Mouse (Mus musculus): ENCODE measurements around the gene Cntnap2.

Cntnap2 gene

DNA sequence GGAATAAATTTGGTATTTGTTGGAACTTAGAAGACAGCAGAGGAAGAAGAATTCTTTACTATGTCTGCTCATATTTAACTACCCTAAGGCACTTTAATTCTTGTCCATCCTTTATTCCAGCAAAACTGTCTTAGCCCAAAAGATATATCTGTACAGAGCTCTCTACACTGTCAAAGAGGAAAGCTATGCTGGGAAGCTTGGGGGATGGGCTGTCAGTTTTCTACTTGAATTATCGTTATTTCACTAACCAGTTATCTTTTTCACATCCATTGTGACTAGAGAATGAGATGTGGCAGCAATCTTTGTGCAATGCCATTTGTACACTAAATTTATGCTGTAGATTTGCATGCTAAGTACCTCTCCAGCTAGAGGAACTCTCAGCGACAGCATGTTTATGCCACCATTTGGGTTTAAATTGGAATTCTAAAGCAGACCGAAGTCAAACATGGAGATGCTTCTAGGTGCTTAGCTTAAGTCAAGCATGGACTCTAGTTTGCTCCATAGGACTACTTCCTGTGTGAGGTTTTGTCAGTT is 268.9 kb downstream of the Cntnap2 start:
- DNase-seq (ENCODE audit: low read depth, low spot score) = no peak

DNA sequence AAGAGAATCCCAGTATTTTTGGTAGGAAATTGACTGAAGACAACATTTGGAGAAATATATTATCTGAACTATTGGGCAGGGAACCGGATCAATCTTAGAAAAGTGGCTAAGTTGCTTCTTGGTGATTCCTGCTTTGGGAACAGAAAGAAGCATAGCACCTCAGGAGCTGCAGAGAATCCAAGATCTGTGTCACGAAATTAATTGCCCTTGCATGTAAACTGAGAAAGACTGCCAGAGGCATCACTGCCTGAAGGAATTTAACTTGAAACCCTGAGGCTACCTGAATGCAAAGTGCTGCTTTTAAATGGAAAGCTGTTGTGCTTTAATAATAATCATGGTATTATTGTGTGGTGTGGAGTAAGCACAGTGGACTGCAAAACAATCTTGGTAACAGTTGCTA is 286.2 kb downstream of the Cntnap2 start:
- DNase-seq (ENCODE audit: low read depth, low spot score) = no peak

DNA sequence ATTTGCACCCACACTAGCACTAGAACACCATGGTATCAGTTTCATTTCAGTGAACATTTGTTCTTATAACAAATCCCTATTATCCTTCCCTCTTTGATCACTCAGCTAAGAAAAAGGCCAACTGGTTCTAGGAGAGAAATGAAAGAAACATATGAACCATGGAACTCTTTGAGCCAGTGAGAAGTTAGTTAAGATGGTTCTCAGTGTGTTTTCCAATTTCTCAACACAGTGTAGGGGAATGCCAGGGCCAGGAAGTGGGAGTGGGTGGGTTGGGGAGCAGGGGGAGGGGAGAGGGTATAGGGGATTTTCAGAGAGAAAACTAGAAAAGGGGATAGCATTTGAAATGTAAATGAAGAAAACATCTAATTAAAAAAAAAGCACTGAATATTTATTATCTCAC is 286.8 kb downstream of the Cntnap2 start:
- no peak for DNase-seq (ENCODE audit: low read depth, low spot score)

DNA sequence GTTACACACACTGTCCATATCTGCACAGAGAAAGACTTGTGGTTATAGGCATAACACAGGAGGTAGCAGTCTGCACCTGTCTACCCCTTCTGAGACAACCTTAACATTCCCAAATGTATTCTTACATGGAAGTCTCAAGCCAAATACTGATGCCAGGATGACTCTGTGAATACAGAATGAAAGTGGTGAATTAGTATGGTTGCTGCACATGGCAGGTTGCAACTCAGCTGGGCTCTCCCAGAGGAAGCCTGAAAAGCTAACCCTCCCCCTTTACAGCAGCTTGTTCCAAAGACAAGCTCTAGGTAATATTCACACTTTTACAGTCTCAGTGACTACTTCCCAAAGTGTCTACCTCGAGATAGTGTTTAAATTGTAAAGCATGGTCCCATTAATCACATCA is 307.3 kb downstream of the Cntnap2 start:
- DNase-seq (ENCODE audit: low read depth, low spot score) = no peak

DNA sequence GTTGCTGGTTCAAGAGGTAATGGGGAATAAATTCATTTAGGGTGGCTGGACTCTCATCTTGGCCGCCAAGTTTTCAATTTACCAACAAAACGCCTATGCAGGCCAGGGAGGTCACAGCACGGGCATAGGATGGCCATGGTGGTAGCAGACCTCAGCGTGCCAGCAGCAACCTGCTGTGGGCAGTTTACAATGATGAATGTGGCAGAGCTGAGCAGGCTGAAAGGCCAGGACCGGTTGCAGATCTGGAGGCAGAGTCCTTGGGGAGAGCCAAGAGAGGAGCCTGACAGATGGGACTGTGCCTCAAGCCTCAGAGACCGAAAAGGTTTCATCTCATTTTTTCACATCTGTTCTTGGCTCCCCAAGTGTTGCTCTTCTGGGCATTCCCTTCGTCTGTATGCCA is 322.0 kb downstream of the Cntnap2 start:
- DNase-seq (ENCODE audit: low read depth, low spot score) = no peak

DNA sequence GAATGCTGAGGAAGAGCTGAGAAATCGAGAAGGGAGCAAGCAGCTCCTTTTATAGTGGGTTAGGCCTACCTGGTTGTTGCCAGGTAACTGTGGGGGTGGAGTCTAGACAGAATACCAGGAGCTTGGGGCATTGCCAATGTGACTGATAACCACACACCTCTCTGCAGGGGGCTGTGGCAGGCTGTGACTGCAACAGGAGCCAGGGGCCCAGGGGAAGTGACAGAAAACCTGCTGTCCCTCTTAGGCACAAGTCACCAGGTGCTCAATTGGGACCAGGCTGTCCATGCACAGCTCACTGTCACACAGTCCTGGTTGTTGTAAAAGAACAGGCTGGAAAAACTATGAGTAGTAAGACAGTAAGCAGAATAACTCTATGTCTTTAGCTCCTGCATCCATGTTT is 329.9 kb downstream of the Cntnap2 start:
- DNase-seq (ENCODE audit: low read depth, low spot score) = no peak

DNA sequence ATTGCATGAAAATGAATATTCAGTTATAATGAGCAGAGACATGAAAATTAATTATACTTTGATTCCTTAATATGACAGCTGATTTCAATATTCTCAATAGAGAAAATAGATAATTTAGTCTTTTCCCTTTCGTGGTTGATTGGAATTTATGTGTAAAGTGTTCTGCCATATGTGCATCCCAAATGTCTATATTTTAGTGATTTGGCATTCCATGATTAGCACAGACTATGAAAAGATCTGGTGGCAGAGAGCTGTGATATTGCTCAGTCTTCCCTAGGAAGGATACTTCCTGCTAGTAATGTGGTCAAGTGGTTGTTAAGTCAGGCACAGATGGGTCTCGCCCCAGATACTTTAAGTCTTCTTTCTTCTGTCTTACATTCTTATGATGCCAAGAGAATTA is 354.5 kb downstream of the Cntnap2 start:
- DNase-seq (ENCODE audit: low read depth, low spot score) = no peak

DNA sequence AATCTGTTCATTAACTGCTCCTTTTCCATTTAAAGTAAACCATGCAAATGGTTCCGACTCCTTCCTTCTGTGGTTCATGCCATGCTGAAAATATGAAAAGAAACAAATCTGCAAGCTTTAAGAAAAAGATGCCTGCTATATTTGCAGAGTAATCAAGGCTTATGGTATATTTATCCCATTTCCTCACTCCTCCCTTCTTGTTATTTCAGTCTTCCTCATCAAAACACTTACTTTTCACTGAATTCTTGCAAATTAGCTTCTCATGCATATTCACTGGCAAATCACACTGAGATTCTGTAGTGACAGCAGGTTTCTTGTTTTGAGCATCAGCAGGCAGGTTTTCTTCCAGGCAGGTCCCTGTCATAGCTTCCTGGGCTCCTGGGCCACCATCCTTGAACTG is 396.3 kb downstream of the Cntnap2 start:
- DNase-seq (ENCODE audit: low read depth, low spot score) = no peak

DNA sequence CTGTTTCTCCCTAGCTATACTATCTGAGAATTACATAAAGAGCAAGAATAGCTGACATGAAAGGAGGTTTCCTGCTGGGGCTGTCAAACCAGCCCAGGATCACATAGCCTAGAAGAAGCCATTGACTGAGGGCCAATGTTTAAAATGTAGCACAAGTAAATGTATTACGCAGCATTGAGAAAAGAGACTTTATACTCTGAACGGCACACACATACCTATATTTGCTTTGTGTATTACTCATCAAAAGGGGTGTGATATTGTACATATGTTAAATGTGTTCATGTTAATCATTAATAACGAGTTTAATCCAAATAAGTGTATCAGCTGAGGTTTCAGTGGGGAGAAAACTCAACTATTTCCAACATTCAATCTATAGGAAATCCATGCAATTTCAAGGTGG is 459.1 kb downstream of the Cntnap2 start:
- DNase-seq (ENCODE audit: low read depth, low spot score) = no peak

DNA sequence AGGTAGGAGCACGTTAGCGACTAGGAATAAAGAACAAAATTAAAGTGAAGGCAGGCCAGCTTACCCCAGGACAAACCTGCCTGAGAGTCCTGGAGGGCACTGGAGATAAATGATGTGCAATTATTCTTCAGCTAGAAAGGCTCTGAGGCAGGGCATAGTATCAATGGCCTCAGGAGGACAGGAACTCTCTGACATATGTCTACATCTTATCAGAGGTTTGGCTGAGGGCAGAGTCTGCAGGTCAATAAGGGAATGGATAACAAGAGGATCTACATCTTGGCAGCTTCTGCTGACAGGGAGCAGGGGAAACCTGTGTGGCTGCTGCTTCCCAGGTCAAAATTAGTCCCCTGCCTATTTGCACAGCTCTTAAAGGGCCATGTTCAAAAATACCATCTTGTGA is 477.8 kb downstream of the Cntnap2 start:
- no peak for DNase-seq (ENCODE audit: low read depth, low spot score)

DNA sequence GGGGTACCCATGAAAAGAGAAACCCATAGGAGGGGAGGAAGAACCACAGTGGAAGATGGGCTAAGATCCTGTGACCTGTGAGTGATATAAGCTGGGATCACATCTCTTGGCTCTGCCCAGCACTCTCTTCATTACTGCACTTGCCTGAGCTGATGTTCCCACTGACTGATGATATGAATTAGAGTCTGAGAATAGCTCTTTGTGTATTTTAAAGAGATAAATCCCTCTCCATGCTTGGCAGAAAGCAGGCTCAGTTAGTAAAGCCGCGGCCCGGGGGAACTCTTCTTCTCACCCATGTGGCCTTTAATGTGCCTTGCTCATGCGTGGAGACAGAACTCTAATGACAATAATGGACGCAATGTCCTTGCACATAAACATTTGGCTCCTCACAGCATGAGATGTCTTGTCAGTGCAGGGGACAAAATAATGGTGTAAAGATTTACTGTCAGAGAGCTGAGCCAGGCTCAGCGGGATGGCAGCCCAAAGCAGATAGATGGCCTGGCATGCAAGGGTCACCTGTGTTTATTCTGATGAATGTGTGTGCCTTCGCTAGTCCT is 485.2 kb downstream of the Cntnap2 start:
- no peak for DNase-seq (ENCODE audit: low read depth, low spot score)

DNA sequence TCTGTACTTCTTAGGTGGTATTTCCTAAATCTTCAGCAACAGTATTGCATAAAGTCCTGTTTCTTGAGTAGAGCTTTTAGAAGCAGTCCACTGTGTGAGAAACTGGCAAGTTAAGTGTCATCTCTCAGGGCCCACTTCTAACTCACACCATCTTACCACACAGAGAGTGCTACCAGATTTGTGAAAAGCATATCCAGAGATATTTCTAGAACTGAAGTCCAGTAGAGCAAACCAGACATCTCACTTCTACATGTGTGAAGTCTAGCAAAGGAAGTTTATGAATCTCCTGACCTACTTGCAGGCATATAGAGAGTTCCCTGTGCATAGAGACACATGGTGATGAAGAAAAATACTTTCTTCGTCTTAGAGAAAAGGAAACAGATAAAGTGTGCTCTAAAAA is 500.6 kb downstream of the Cntnap2 start:
- no peak for DNase-seq (ENCODE audit: low read depth, low spot score)

DNA sequence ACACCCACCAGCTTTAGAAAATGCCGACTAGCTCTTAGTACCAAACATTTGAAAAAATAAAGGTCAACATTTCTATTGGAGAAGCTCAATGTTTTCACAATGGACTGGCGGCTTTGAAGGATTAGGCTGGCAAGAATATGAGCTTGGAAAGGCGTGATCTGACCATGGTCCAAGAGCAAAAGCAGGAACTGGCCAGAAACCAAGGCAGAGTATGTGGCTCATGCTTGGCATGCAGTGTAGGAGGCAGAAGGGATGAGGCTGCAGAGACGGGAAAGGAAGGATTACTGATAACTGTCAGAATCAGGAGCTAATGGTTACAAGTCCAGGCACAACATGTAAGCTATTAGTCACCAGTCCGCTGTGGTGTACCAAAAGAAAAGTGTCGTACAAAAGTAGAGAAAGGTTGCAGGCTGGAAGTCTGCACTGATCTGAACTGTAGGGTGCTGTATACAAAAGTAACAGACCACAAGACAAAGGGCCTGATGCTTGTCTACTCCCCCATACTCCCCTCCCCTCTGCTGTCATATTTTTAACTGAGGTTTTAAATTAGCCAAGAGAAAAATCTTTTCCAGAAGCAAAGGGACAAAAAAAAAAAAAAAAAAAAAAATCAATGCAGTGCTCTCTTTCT is 525.4 kb downstream of the Cntnap2 start:
- no peak for DNase-seq (ENCODE audit: low read depth, low spot score)

DNA sequence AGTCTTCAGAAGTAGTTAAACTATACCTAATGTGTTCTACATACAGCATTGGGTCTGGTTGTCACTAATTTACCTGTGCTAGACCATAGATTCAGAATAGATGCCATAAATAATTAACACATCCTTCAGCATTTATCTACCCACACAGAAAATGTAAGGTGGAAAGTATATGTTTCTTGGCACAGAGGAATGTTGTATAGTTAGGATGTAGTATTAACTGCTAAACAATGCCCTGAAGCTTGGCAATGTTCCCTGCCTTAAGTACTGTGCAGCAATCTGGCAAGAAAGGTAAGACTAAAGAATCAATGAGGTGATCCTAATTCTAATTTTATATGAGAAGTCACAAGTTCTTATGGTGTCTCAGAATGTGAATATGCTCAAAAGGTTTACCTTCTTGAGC is 529.9 kb downstream of the Cntnap2 start:
- DNase-seq (ENCODE audit: low read depth, low spot score) = no peak

DNA sequence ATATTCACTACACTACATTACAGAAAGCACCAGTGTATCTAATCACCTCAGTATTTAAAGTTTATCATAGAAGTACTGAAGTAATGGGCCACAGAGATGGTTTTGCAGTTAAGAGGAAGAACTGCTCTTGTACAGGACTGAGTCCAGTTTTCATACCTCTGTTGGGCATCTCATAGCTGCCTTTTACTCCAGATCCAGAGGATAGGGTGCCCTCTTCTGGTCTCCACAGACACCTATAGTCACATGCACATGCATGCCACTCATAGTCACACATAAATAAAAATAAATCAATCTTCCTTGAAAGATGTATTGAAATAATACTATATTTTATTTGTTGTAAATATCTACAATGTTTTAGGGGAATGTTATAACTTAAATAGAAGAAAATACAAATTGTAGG is 587.9 kb downstream of the Cntnap2 start:
- DNase-seq (ENCODE audit: low read depth, low spot score) = no peak

DNA sequence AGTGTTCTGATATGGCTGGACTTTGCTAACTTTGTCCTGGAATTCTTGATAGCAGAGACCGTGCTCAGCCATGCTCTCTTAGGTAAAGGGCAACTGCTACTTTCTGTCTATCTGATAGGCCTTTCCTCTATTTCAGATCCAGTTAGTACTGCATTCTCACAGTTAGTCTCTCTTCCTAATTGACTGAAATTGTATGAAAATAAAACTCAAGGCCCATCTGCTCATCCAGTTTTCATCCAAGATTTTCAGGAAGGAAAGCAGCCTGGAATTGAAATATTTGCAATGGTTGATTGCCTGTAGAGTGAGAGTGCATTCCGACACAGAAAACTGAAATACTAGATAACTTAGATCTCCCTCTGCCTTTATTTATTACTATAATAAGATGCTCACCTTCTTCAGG is 589.3 kb downstream of the Cntnap2 start:
- no peak for DNase-seq (ENCODE audit: low read depth, low spot score)

DNA sequence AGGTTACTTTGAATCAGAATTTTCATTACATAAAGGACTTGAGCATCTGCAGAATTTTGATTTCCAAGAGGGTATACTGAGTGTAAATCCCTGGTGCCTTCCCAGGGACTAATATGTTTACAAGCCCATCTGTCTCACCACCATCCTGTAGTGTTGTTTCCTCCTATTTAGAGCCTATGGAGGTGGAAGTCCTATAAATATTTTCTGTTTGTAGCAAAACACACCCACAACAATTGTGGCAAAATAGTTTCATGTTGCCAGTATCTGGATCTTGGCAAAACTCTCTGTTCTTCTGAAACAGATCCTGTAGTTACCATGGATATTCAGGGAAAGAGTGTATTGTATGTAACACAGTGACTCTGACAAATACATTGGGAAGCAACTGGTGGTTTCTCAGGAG is 641.1 kb downstream of the Cntnap2 start:
- DNase-seq (ENCODE audit: low read depth, low spot score) = no peak

DNA sequence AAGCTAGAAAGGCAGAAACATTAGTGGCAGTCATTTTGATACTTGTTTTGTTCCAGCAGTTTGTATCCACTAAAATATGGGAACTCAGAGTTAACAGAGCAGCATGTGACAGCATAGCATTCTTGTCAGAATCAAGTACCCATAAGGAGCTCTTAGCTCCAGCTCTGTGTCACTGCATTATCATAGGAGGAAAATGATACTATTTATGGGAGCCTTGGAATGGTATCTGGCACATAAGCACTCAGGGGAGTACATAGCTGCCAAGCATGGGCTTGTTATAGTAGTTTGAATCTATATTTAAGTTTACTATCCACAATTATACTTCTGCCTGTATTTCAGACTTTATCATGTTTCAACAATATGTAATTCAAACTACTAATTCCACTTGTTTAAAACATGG is 732.5 kb downstream of the Cntnap2 start:
- DNase-seq (ENCODE audit: low read depth, low spot score) = no peak

DNA sequence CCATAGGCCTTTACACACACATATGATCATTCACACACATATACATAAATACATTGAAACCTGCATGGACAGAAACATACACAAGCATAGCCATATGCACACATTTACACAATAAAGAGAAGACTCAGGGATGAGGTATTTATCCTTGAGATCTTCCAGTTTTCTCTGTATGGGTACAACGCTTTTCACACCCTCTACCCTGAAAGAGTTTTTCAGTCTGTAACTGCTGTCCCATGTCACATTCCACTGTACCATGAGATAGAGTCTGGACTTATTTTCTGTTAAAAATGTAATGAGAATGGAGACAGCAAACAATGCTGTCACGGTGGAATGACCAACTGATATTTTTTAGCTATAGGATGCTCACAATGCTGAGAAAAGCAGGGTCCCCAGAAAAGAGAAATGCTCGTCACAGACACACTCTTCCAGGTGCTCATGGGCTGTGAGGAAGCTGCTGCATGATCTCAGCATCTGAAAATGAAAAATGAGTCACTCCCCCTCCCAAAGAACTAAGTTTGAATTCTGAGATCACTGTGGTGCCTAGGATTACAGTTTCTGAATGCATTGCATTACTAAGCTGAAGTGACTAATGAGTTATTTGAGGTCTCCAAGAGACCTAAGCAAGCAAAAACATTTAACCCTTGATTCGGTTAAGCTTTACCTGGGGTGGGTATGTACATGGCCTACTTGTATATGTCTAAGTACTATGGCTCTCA is 782.6 kb downstream of the Cntnap2 start:
- no peak for DNase-seq (ENCODE audit: low read depth, low spot score)

DNA sequence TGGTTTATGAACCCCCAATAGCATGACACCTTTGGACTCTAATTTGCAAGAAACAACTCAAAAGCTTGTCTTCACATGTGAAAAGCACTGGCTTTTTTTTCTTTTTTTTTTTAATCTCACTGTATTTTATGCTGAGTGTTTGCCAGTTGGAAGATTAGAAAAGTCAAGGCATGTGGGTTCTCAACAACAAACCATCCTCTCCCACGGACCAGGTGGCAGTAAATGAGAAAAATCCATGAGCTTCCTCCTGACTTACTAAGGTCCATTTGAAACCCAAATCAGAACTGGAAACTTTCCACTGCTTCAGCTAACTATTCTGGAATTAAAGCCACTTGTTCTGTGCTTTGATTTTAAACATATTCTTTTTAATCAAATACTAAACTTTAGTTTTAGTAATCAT is 784.6 kb downstream of the Cntnap2 start:
- DNase-seq (ENCODE audit: low read depth, low spot score) = no peak

DNA sequence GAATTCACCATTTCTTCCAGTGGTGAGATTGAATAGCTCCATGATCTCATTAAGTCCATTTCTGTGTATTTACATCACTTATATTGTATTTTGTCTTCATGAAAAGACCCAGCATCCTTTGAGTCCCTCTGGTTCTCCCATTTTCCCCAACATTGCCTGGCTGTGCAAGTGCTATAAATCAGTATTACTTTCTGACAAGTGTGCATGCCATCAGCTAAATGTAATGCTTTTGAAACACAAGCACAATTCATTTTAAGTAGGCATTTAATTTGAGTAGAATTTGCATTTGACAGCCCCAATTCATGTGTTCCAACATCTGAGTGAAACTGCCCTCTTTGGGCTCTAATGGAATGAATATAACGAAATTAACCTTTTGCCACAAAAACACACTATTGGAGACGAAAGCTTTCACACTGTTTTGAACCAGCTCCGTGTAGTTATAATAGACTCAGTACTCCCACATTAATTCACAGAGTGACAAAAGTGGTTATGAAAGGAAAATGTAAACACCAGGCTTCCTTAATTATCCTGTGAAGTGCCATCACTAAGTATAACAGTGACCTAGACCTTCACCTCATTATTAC is 812.3 kb downstream of the Cntnap2 start:
- DNase-seq (ENCODE audit: low read depth, low spot score) = no peak

DNA sequence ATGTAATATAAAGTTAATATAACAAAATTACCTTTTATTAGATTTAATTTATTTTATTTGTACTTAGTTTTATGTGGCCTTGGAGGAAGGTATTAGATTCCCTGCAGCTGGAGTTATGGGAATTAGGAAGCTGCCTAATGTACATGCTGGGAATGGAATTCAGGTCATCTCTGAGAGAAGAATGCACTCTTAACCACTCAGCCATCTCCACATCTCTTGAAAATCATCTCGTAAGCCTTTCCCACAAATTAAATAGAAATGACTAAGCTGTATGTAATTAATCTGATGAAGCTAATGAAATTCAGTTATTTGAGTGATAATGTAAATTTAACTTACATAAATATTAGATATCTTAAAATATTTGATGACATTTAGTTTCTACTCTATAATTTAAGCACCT is 826.3 kb downstream of the Cntnap2 start:
- DNase-seq (ENCODE audit: low read depth, low spot score) = no peak

DNA sequence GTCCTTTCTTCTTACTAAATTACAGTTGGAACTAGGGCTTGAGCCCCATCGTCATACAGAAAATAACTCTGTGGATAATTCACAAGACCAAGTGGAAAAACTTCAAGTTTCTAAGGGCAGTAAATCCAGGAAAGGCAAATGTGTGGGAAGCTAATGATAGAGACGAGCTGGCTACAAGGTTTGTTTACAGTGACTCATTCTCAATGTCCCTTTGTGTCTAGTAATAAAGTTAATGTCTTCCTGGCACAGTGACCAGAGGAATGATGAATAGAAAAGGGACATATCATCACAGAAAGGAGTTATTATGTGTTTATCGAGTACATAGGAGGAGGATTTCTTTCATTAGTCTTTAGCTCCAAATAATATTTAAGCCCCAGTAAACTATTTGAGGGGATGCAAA is 828.7 kb downstream of the Cntnap2 start:
- no peak for DNase-seq (ENCODE audit: low read depth, low spot score)
